Mouse (Mus musculus) adrenal gland, adult (tissue): ENCODE measurements around the gene Fgfrl1.

Source experiments
- DNase-seq, 2 experiments: peaks; one replicate each; pipeline ENCODE4 v3.0.0; 2022 to 2023; ENCODE audit warnings: low spot score in 1 of 2; ENCODE audit not compliant: inconsistent age in 2 of 2

Gene Fgfrl1

GRCm38 (mm10) chr5:108696542-108696941 lies 4.4 kb downstream of the Fgfrl1 start:
- DNase-seq = peak in 1 of 2 experiments; percentile 60

GRCm38 (mm10) chr5:108697341-108697753 lies 5.2 kb downstream of the Fgfrl1 start:
- DNase-seq = peak in 1 of 2 experiments; percentile 50

- no peak for DNase-seq
Measured at GRCm38 (mm10) chr5:108700346-108700745, 8.2 kb downstream of the Fgfrl1 start.

- no peak for DNase-seq
Measured at GRCm38 (mm10) chr5:108701341-108702021, 9.3 kb downstream of the Fgfrl1 start.

GRCm38 (mm10) chr5:108703754-108704626 lies 11.8 kb downstream of the Fgfrl1 start:
- DNase-seq = peak; percentile 60 to 72

- no peak for DNase-seq
Measured at GRCm38 (mm10) chr5:108707758-108708157, 15.6 kb downstream of the Fgfrl1 start.

GRCm38 (mm10) chr5:108708419-108708818 lies 16.2 kb downstream of the Fgfrl1 start:
- no peak for DNase-seq

- DNase-seq = peak in 1 of 2 experiments; percentile 45
Measured at GRCm38 (mm10) chr5:108708981-108709731, 17.0 kb downstream of the Fgfrl1 start.

- DNase-seq = no peak
Measured at GRCm38 (mm10) chr5:108711968-108712367, 19.8 kb downstream of the Fgfrl1 start.

GRCm38 (mm10) chr5:108713096-108713495 lies 20.9 kb downstream of the Fgfrl1 start:
- DNase-seq = no peak

- peak; percentile 64 to 76 for DNase-seq
Measured at GRCm38 (mm10) chr5:108713691-108714090, 21.5 kb downstream of the Fgfrl1 start.

GRCm38 (mm10) chr5:108714149-108714548 lies 22.0 kb downstream of the Fgfrl1 start:
- DNase-seq = peak; percentile 46 to 60

GRCm38 (mm10) chr5:108715974-108716373 lies 23.8 kb downstream of the Fgfrl1 start:
- peak in 1 of 2 experiments; percentile 3 for DNase-seq

- DNase-seq = peak in 1 of 2 experiments; percentile 3
Measured at GRCm38 (mm10) chr5:108718051-108718450, 25.9 kb downstream of the Fgfrl1 start.

- peak in 1 of 2 experiments; percentile 3 for DNase-seq
Measured at GRCm38 (mm10) chr5:108719761-108720160, 27.6 kb downstream of the Fgfrl1 start.

GRCm38 (mm10) chr5:108724006-108724405 lies 31.8 kb downstream of the Fgfrl1 start:
- DNase-seq = peak; percentile 76 to 84

GRCm38 (mm10) chr5:108726557-108727248 lies 34.5 kb downstream of the Fgfrl1 start:
- DNase-seq = peak; percentile 79 to 92

- DNase-seq = no peak
Measured at GRCm38 (mm10) chr5:108727425-108727824, 35.2 kb downstream of the Fgfrl1 start.

- no peak for DNase-seq
Measured at GRCm38 (mm10) chr5:108741844-108742243, 49.7 kb downstream of the Fgfrl1 start.

GRCm38 (mm10) chr5:108742596-108742995 lies 50.4 kb downstream of the Fgfrl1 start:
- no peak for DNase-seq

- no peak for DNase-seq
Measured at GRCm38 (mm10) chr5:108743856-108744255, 51.7 kb downstream of the Fgfrl1 start.
